Mouse (Mus musculus) telencephalon, adult 2 months (tissue): ENCODE results near the gene Pxdc1.

Experiments used
- DNase-seq: peaks from one replicate; pipeline ENCODE4 v3.0.0-alpha.2; 2011; ENCODE audit warnings: low read depth, low spot score

Pxdc1 gene

GRCm38 (mm10) chr13:34651474-34651991 is 1.8 kb downstream of the Pxdc1 start:
- DNase-seq, result no peak

- DNase-seq, result no peak
Observed at GRCm38 (mm10) chr13:34650953-34651352, 2.3 kb downstream of the Pxdc1 start.

GRCm38 (mm10) chr13:34650371-34650770 is 2.9 kb downstream of the Pxdc1 start:
- DNase-seq, result no peak

DNA sequence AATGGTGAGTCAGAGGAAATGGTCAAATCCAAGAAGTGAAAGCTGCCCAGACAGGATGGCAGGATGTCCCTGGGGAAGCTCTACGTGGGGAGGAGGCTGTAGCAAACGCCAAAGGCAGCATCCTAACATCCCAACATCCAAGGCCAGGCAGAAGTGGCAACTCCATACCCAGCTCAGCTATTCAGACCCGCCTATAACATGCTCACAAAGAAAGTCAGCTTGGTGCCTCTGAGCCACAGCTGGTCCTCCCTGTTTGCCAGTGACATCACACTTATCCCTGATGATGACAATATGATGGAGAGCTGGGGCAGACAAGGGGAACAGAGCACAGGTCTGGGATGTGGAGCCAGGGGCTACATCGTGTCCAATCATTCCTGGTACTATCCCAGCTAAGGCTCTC is 5.5 kb downstream of the Pxdc1 start:
- no peak for DNase-seq

DNA sequence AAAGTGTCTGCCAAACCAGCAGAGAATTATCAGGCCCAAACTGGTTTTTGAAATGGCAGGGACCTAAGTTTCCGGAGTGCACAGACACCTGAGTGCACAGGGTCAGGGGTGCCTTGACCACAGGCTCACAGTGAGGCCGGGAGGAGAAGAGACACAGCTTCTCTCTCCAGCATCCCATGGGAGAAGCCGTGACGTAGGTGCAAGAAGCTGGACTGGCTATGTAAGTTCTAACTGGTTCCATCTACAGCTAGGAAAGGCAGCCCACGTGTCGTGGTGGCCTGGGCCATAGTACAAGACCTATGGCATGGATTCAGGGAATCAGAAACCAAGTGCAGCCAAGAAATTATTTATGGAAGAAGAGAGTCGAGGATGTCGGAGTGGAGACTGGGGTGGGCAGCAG is 6.1 kb downstream of the Pxdc1 start:
- DNase-seq, result no peak

DNA sequence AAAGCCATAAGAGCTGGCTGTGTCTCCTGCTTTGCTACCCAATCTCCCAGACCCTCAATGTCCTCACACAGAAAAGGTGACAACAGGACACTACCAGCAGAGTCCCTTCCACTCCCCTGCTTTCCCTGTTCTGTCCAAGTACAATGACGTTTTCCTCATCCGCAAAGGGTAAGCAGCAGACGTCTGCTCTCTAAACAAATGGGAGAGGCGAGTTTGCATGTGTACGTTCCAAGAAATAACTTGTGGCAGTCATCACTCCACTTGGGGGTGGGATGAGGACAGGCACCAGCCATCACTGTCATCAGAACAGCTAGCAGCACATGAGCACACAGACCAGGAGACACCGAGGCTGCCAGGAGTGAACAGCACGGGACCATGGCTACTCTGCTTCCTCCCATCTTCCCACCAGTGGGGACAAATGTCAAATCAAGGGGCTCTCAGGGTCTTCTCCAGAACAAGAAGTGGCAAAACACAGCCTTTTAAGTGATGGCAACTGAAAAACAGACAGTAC is 7.0 kb downstream of the Pxdc1 start:
- DNase-seq, result no peak

DNA sequence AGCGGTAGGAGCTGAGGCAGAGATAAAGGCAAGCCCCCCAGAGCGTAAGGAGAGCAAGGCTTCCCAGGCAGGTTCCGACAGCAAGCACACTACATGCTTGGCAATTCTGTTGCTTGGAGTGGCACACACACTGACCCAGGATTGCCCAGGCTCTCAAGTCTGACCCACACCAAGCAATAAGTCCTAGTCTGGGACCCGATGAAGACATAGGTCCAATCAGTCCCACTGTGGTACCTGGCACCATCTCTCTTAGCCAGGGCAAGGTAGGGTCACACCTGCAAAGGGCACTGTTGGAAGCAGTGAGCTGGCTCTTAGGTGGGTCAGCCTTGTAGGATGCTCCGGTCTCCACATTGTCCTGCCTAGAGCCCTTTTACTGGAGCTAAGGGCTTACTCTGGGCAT is 7.8 kb downstream of the Pxdc1 start:
- no peak for DNase-seq

DNA sequence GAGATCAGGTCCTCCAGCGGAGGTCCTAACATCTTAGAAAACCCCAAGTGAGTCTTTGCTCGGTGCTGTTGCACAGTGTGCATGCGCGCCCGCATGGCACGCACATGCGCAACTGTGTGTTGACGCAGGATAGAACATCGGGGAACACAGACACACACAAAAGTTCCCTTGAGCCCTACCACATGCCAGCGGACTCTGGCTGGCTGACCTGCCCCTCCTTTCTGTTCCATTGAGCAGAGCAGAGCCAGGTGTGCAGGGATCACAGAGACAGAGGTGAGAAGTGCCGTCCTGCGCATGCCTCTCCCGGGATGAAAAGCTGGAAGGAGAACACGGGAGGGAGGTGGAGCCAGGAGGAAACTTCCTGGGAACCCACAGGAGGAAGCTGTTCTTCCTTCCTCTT is 8.9 kb downstream of the Pxdc1 start:
- DNase-seq, result no peak

- DNase-seq, result no peak
Observed at GRCm38 (mm10) chr13:34643926-34644325, 9.4 kb downstream of the Pxdc1 start.

DNA sequence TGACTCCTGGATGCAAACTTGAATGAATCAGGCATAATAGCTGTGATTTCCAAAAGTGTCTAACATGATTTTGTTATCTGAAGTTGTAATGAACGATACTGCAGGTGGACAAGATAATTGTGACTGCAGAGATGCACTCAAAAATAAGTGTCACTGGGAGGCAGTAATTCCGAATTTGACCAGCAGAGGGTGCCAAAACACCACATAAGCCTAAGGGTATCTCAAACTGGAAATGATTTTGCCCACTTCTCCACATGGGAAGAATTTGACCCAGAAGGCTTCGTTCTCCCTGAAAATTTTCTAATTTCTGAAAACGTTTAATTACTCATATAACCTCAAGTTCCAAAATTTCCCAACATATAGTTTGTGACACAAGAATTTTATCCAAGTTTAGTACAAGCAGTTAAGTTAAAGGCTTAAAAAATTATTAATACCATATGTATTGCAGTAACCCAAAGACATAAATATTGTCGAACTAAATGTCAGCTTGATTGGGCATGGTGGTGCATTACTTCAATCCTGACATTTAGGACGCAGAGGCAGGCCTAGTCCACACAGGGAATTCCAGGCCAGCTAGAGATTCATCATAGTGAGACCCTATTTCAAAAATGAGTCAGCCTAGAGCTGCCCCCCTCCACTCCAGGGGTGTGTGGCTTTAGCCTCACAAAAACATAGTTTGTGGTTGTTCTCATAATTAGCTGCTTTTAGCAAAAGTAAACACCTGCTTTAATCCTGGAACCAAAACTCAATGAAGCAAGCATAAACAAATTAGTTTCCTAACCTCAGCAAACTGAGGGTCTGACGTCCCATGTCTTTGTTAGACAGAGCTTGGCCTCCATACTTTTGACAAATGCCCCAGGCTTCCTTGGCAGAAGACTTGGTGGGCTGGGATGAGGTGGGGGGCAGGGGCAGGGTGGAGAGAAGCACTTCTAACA is 10.1 kb downstream of the Pxdc1 start:
- DNase-seq, result no peak

GRCm38 (mm10) chr13:34641066-34641465 is 12.2 kb downstream of the Pxdc1 start:
- DNase-seq, result no peak

DNA sequence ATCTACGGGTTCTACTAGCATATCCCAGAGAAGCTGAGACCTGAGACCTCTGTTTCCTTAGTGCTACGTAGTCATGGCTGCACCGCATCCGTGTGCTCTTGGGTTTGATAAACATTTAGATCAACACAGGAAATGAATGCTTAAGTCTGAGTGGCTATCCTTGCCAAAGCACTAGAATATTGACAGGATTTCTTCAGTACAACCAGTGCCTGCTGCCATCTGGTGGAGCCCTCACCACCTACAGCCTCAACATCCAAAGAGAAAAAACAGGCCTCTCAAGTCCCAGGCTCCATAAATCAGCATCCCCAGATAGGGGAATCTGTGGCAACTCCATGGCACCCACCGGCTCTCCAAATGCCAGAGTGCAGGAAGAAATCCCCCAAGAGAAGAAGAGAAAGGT is 17.3 kb downstream of the Pxdc1 start:
- peak; percentile 59 for DNase-seq

DNA sequence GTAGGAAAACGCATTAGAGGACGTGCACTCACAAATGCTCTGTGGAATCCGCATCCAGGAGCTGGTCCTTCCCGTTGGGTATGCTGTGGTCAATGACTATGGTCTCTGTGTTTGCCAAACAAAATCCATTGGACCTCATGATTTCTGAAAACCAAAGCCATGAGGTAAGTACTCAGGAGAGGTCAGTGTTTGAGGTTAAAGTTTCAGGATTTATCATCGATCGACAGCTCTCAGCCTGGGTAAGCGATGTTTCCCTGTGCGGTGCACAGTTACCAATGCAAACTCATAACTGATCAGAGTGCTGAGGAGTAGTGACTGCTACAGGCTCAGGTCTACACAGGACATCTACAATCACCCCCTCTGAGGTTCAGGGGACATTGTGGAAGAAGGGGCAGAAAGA is 23.0 kb downstream of the Pxdc1 start:
- no peak for DNase-seq

DNA sequence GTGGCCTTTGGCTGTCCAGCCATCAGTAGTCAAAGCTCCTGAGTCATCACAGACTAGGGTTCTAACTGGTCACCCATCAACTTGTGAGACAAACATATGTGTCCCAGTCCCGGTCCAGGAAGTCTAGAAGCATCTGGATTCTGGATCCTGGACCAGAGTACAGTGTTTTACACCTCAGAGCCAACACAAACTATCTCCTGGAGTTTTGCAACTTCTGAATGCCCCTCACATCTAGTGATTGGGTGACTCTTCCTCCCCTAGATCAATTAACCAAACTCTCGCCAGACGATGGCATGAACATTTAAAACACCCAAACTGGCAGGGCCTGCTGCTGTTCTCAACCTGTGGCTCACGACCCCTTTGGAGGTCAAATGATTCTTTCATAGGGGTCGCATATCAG is 23.5 kb downstream of the Pxdc1 start:
- no peak for DNase-seq

DNA sequence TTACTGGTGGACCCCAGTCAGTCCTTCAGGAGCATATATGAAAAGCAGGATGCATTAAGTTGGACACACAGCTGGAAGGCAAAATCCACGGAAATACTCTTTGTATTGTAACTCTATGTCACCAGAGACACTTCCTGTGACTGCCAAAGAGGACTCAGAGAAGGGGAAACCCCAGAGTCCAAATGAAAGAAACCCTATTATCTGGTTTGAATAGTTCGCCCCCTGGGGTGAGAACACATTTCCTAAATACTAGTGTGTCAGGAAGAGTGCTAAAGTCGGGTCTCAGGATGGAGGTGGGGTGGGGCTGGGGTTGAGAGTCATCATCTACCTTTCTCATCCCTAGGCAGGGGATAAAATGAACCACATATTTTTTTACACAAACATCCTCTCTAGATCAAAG is 25.8 kb downstream of the Pxdc1 start:
- DNase-seq, result no peak

DNA sequence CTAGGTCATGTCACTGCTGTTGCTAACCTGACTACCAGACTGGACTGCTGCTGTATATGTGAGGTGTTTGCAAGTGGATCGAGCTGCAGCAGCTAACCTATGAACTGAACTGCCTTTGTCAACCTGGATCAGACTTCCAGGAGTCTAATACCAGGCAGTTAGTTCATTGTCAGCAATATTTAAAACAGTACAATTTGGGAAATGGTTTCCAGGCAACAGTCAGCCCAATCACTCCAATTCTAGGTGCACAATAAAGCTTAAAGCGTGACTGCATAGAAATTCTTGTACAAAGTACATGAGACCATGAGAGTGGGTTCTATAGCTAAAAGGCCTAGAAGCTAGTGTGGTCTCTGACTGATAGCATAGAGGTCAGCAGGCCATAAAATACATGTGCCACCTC is 28.9 kb downstream of the Pxdc1 start:
- DNase-seq, result no peak

GRCm38 (mm10) chr13:34612402-34612801 is 40.9 kb downstream of the Pxdc1 start:
- DNase-seq, result no peak

DNA sequence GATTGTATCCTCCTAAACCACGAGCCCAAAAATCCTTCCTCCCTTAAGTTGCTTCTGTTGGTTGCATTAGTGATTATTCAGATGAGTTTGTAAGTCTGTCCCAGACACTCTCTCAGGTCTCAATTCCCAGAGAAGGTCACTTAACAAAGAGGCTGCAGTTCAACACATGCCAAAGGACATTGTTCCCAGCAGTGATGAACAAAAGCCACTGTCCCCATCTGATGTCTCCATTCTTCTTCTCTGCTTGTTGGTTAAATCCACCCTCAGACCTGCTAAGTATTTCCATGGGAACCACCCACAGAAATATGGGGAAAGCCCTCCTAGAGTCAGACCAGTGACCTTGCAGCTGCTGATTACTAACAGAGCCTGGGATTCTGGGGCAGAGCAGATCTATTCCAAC is 43.6 kb downstream of the Pxdc1 start:
- DNase-seq, result no peak

DNA sequence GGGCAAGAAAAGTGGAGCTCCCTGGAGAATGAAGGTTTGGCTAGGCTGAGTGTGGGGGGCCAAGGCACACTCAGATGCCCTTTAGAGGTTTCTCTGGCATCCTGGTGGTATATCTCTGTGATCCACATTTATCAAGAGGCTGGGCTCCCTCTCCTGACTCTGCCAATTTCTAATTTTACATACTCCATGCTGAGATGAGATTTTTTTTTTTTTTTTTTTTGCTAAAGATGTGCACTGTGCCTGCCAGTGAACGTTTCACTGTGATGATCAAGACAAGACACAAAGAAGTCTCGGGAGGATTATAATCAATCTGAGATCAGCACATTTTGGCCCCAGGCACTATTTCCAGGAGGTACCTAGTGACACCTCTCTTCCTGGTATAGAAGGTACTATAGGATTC is 46.2 kb downstream of the Pxdc1 start:
- DNase-seq, result no peak

DNA sequence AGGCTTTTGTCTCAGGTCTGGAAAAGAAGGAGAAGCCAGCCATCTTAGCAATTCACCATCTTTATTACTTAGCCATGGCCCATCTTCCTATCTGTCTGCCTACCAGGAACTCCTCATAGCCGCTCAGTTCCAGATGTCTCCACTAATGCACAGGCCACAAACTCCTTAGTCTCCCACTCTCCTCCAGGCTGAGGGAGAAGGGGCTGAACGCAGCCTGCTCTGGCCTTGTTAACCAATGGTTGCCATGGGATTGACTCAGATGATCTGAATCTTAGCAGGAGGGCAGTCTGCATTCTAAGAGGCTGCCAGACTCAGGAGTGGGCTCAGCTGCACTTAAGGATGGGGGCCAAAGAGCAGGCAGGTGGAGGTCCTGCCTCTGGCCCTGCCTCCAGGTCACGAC is 47.4 kb downstream of the Pxdc1 start:
- no peak for DNase-seq

GRCm38 (mm10) chr13:34605206-34605605 is 48.1 kb downstream of the Pxdc1 start:
- DNase-seq, result no peak

GRCm38 (mm10) chr13:34604406-34604805 is 48.9 kb downstream of the Pxdc1 start:
- no peak for DNase-seq

DNA sequence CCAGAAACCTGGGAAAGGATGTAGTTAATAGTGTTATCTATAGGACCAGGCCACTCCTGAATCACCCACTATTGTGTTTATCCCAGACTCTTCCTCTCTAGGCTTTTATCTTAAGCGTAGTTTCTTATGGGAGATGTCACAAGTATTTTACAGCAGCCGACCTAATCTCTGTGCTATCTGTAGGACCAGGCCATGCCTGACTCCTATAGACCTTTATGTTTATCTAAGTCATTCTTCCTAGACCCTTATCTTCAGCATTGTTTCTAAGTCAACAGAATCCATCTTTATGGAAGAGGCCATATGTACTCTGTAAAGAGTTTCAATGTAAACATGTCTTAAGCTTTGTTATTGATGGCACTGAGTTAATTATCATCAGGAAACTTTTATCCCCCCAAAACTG is 50.5 kb downstream of the Pxdc1 start:
- DNase-seq, result no peak
